Mouse (Mus musculus): ENCODE data around the gene Magi1. TPM values are rescaled to one million over a fixed set of nuclear protein-coding genes. Genes with fewer than 3 reads are reported as not detected.

Magi1 gene
- polyA plus RNA-seq, 1 experiment from 2014 or later, result 25.4 TPM

- H3K27me3 ChIP-seq (replicated peaks), result no peaks in the 10 kb centered on the region
- H3K9ac ChIP-seq, result no peak overlapping the region
- H3K4me3 ChIP-seq, result no peak overlapping the region
- 0 out of 2 replicates have a peak, but pooled peaks cover 4% of the 10 kb centered on the region for H3K4me1 ChIP-seq
- peak; percentile 93 for ATAC-seq (ENCODE audit: low FRiP score, low read depth)
- H3K4me2 ChIP-seq (replicated peaks), result peak overlapping the region; percentile 22; the same call in 1 of the 2 replicates
- no peaks in the 10 kb centered on the region for H3K36me3 ChIP-seq
- no peaks in the 10 kb centered on the region for H3K9me3 ChIP-seq
- no peak overlapping the region for H3K27ac ChIP-seq
- WGBS, result 33% methylated on average over 10 of the region's 10 CpGs
Measured at GRCm38 (mm10) chr6:93792309-93793215, 491.2 kb downstream of the Magi1 start.

- ATAC-seq (ENCODE audit: low FRiP score, low read depth), result no peak
- H3K9me3 ChIP-seq, result no peaks in the 10 kb centered on the region
- H3K4me2 ChIP-seq (replicated peaks), result no peak overlapping the region
- no peak overlapping the region for H3K4me3 ChIP-seq
- H3K36me3 ChIP-seq, result no peaks in the 10 kb centered on the region
- H3K4me1 ChIP-seq, result 0 out of 2 replicates have a peak, but pooled peaks cover 4% of the 10 kb centered on the region
- H3K27ac ChIP-seq, result no peak overlapping the region
- H3K27me3 ChIP-seq (replicated peaks), result no peaks in the 10 kb centered on the region
- H3K9ac ChIP-seq, result no peak overlapping the region
Measured at GRCm38 (mm10) chr6:93789721-93790120, 494.0 kb downstream of the Magi1 start.

GRCm38 (mm10) chr6:93787042-93787441 is 496.7 kb downstream of the Magi1 start:
- H3K9me3 ChIP-seq, result no peaks in the 10 kb centered on the region
- no peak overlapping the region for H3K27ac ChIP-seq
- H3K36me3 ChIP-seq, result no peaks in the 10 kb centered on the region
- H3K27me3 ChIP-seq (replicated peaks), result no peaks in the 10 kb centered on the region
- 97% methylated on average over 3 of the region's 3 CpGs for WGBS
- no peak overlapping the region for H3K9ac ChIP-seq
- ATAC-seq (ENCODE audit: low FRiP score, low read depth), result no peak
- H3K4me1 ChIP-seq, result no peaks in the 10 kb centered on the region
- H3K4me2 ChIP-seq (replicated peaks), result no peak overlapping the region
- H3K4me3 ChIP-seq, result no peak overlapping the region

GRCm38 (mm10) chr6:93786220-93786619 is 497.5 kb downstream of the Magi1 start:
- H3K4me2 ChIP-seq (replicated peaks), result no peak overlapping the region
- ATAC-seq (ENCODE audit: low FRiP score, low read depth), result no peak
- no peaks in the 10 kb centered on the region for H3K9me3 ChIP-seq
- no peaks in the 10 kb centered on the region for H3K27me3 ChIP-seq (replicated peaks)
- H3K9ac ChIP-seq, result no peak overlapping the region
- no peaks in the 10 kb centered on the region for H3K4me1 ChIP-seq
- no peaks in the 10 kb centered on the region for H3K36me3 ChIP-seq
- H3K27ac ChIP-seq, result no peak overlapping the region
- WGBS, result 90% methylated on average over 2 of the region's 2 CpGs
- H3K4me3 ChIP-seq, result no peak overlapping the region

GRCm38 (mm10) chr6:93771081-93771480 is 512.6 kb downstream of the Magi1 start:
- H3K4me3 ChIP-seq, result no peak overlapping the region
- no peaks in the 10 kb centered on the region for H3K36me3 ChIP-seq
- H3K9me3 ChIP-seq, result no peaks in the 10 kb centered on the region
- peaks cover 13% of the 10 kb centered on the region for H3K4me1 ChIP-seq
- no peaks in the 10 kb centered on the region for H3K27me3 ChIP-seq (replicated peaks)
- 42% methylated on average over 4 of the region's 4 CpGs for WGBS
- H3K27ac ChIP-seq, result no peak overlapping the region
- no peak for ATAC-seq (ENCODE audit: low FRiP score, low read depth)
- H3K4me2 ChIP-seq (replicated peaks), result no peak overlapping the region
- H3K9ac ChIP-seq, result no peak overlapping the region

GRCm38 (mm10) chr6:93770283-93771025 is 513.3 kb downstream of the Magi1 start:
- no peak overlapping the region for H3K4me3 ChIP-seq
- H3K9me3 ChIP-seq, result no peaks in the 10 kb centered on the region
- H3K27ac ChIP-seq, result no peak overlapping the region
- H3K36me3 ChIP-seq, result no peaks in the 10 kb centered on the region
- H3K27me3 ChIP-seq (replicated peaks), result no peaks in the 10 kb centered on the region
- no peak for ATAC-seq (ENCODE audit: low FRiP score, low read depth)
- no peak overlapping the region for H3K9ac ChIP-seq
- H3K4me2 ChIP-seq (replicated peaks), result no peak overlapping the region
- H3K4me1 ChIP-seq, result peaks cover 13% of the 10 kb centered on the region
- WGBS, result 84% methylated on average over 5 of the region's 5 CpGs

- Histone ChIP-seq H3K4me3 (no peak overlapping the region), H3K27me3 (replicated peaks) (no peaks in the 10 kb centered on the region), H3K9me3 (no peaks in the 10 kb centered on the region), H3K9ac (no peak overlapping the region), H3K4me1 (no peaks in the 10 kb centered on the region), H3K27ac (no peak overlapping the region), H3K4me2 (replicated peaks) (no peak overlapping the region), H3K36me3 (peaks cover 10% of the 10 kb centered on the region; the same call in 1 of the 2 replicates)
- ATAC-seq (ENCODE audit: low FRiP score, low read depth), result peak; percentile 17; the same call in 1 of the 2 replicates
- WGBS, result 56% methylated on average over 3 of the region's 3 CpGs
Measured at GRCm38 (mm10) chr6:93758114-93758513, 525.6 kb downstream of the Magi1 start.

GRCm38 (mm10) chr6:93757353-93758087 is 526.2 kb downstream of the Magi1 start:
- Histone ChIP-seq H3K36me3 (peaks cover 10% of the 10 kb centered on the region; the same call in 1 of the 2 replicates), H3K4me2 (replicated peaks) (0 out of 2 replicates have a peak overlapping the region, but pooled peaks have one; percentile 14), H3K4me3 (no peak overlapping the region), H3K9me3 (no peaks in the 10 kb centered on the region), H3K27ac (no peak overlapping the region), H3K4me1 (no peaks in the 10 kb centered on the region), H3K27me3 (replicated peaks) (no peaks in the 10 kb centered on the region), H3K9ac (no peak overlapping the region)
- ATAC-seq (ENCODE audit: low FRiP score, low read depth), result peak; percentile 88
- WGBS, result 32% methylated on average over 11 of the region's 11 CpGs

- Histone ChIP-seq H3K27ac (no peak overlapping the region), H3K36me3 (peaks cover 36% of the 10 kb centered on the region), H3K27me3 (replicated peaks) (no peaks in the 10 kb centered on the region), H3K9me3 (no peaks in the 10 kb centered on the region), H3K4me2 (replicated peaks) (no peak overlapping the region), H3K4me3 (no peak overlapping the region), H3K4me1 (peaks cover 9% of the 10 kb centered on the region; the same call in 1 of the 2 replicates), H3K9ac (no peak overlapping the region)
- no peak for ATAC-seq (ENCODE audit: low FRiP score, low read depth)
- WGBS, result 63% methylated on average over 6 of the region's 6 CpGs
Measured at GRCm38 (mm10) chr6:93743145-93743544, 540.6 kb downstream of the Magi1 start.

- Histone ChIP-seq H3K4me1 (peaks cover 9% of the 10 kb centered on the region; the same call in 1 of the 2 replicates), H3K9me3 (no peaks in the 10 kb centered on the region), H3K27me3 (replicated peaks) (no peaks in the 10 kb centered on the region), H3K9ac (no peak overlapping the region), H3K27ac (no peak overlapping the region), H3K4me3 (no peak overlapping the region), H3K4me2 (replicated peaks) (no peak overlapping the region), H3K36me3 (peaks cover 10% of the 10 kb centered on the region)
- 86% methylated on average over 3 of the region's 3 CpGs for WGBS
- ATAC-seq (ENCODE audit: low FRiP score, low read depth), result no peak
Measured at GRCm38 (mm10) chr6:93739786-93740185, 543.9 kb downstream of the Magi1 start.

- WGBS, result 96% methylated on average over 1 of the region's 1 CpGs
- Histone ChIP-seq H3K9me3 (no peaks in the 10 kb centered on the region), H3K36me3 (peaks cover 3% of the 10 kb centered on the region; the same call in 1 of the 2 replicates), H3K9ac (no peak overlapping the region), H3K27ac (no peak overlapping the region), H3K4me2 (replicated peaks) (no peak overlapping the region), H3K4me1 (no peaks in the 10 kb centered on the region), H3K4me3 (no peak overlapping the region), H3K27me3 (replicated peaks) (no peaks in the 10 kb centered on the region)
- no peak for ATAC-seq (ENCODE audit: low FRiP score, low read depth)
Measured at GRCm38 (mm10) chr6:93737083-93737482, 546.6 kb downstream of the Magi1 start.

- Histone ChIP-seq H3K27me3 (replicated peaks) (no peaks in the 10 kb centered on the region), H3K27ac (no peak overlapping the region), H3K9me3 (no peaks in the 10 kb centered on the region), H3K4me2 (replicated peaks) (no peak overlapping the region), H3K9ac (no peak overlapping the region), H3K36me3 (peaks cover 3% of the 10 kb centered on the region; the same call in 1 of the 2 replicates), H3K4me1 (no peaks in the 10 kb centered on the region), H3K4me3 (no peak overlapping the region)
- WGBS, result 94% methylated on average over 3 of the region's 3 CpGs
- ATAC-seq (ENCODE audit: low FRiP score, low read depth), result no peak
Measured at GRCm38 (mm10) chr6:93736071-93736470, 547.6 kb downstream of the Magi1 start.

Data from neural tube, embryonic 12.5 days (tissue).